Mouse (Mus musculus) liver (tissue): ENCODE measurements around the gene Vps36.

Experiments
- DNase-seq: peaks from one replicate; pipeline ENCODE4 v3.0.0-alpha.2; 2020; ENCODE audit warnings: mixed read lengths

The Vps36 gene

GRCm38 (mm10) chr8:22192660-22193431 lies at the start of gene Vps36:
Gene Vps36, plus strand, starts transcription at chr8:22192809.
- DNase-seq = peak; percentile 90

- peak; percentile 19 for DNase-seq
Measured at GRCm38 (mm10) chr8:22143764-22144491, 48.7 kb upstream of the Vps36 start.

- no peak for DNase-seq
Measured at GRCm38 (mm10) chr8:22145831-22146230, 46.8 kb upstream of the Vps36 start.

GRCm38 (mm10) chr8:22147706-22148366 lies 44.8 kb upstream of the Vps36 start:
- no peak for DNase-seq

- no peak for DNase-seq
Measured at GRCm38 (mm10) chr8:22148367-22148740, 44.3 kb upstream of the Vps36 start.

- DNase-seq = no peak
Measured at GRCm38 (mm10) chr8:22149643-22150344, 42.8 kb upstream of the Vps36 start.

GRCm38 (mm10) chr8:22150345-22150663 lies 42.3 kb upstream of the Vps36 start:
- no peak for DNase-seq

GRCm38 (mm10) chr8:22162206-22162605 lies 30.4 kb upstream of the Vps36 start:
- no peak for DNase-seq

GRCm38 (mm10) chr8:22164431-22164830 lies 28.2 kb upstream of the Vps36 start:
- no peak for DNase-seq

GRCm38 (mm10) chr8:22165251-22166079 lies 27.1 kb upstream of the Vps36 start:
- DNase-seq = no peak

GRCm38 (mm10) chr8:22166080-22166603 lies 26.5 kb upstream of the Vps36 start, which contains the start of gene Nek3:
Gene Nek3, minus strand, starts transcription at chr8:22166435.
- DNase-seq = peak; percentile 97

GRCm38 (mm10) chr8:22169167-22169566 lies 23.4 kb upstream of the Vps36 start:
- no peak for DNase-seq

GRCm38 (mm10) chr8:22175966-22176365 lies 16.6 kb upstream of the Vps36 start:
- no peak for DNase-seq

GRCm38 (mm10) chr8:22184884-22185283 lies 7.7 kb upstream of the Vps36 start:
- peak; percentile 83 for DNase-seq

- peak; percentile 97 for DNase-seq
Measured at GRCm38 (mm10) chr8:22185431-22186397, 6.9 kb upstream of the Vps36 start, which contains the start of gene Ckap2. Gene Ckap2, minus strand, starts transcription at chr8:22185819.

GRCm38 (mm10) chr8:22193432-22194010 lies 912 bp downstream of the Vps36 start:
- peak; percentile 21 for DNase-seq

- no peak for DNase-seq
Measured at GRCm38 (mm10) chr8:22197914-22198313, 5.3 kb downstream of the Vps36 start.

- DNase-seq = no peak
Measured at GRCm38 (mm10) chr8:22199481-22199880, 6.9 kb downstream of the Vps36 start.

- DNase-seq = no peak
Measured at GRCm38 (mm10) chr8:22207535-22207934, 14.9 kb downstream of the Vps36 start.

GRCm38 (mm10) chr8:22209012-22209411 lies 16.4 kb downstream of the Vps36 start:
- peak; percentile 56 for DNase-seq
